Mouse (Mus musculus): ENCODE data around the gene Rorb. TPM values are rescaled to one million over a fixed set of nuclear protein-coding genes. Genes with fewer than 3 reads are reported as not detected.
A peak's percentile ranks its signal among the peaks of the same experiment; 100 is the strongest.

Rorb gene
- polyA plus RNA-seq, 1 experiment from 2014 or later = 0.95 TPM

- no peak overlapping the region for H3K4me2 ChIP-seq (replicated peaks)
- WGBS = 89% methylated on average over 8 of the region's 8 CpGs
- H3K9me3 ChIP-seq = no peaks in the 10 kb centered on the region
- no peaks in the 10 kb centered on the region for H3K27me3 ChIP-seq
- H3K27ac ChIP-seq = no peak overlapping the region
- 0 out of 2 replicates have a peak, but pooled peaks cover 4% of the 10 kb centered on the region for H3K4me1 ChIP-seq
- H3K9ac ChIP-seq = no peak overlapping the region
- no peak overlapping the region for H3K4me3 ChIP-seq
- no peaks in the 10 kb centered on the region for H3K36me3 ChIP-seq
- no peak for ATAC-seq (ENCODE audit: low FRiP score, low read depth)
These were observed 112.0 kb downstream of the Rorb start for GRCm38 (mm10) chr19:18998966-18999365.

DNA sequence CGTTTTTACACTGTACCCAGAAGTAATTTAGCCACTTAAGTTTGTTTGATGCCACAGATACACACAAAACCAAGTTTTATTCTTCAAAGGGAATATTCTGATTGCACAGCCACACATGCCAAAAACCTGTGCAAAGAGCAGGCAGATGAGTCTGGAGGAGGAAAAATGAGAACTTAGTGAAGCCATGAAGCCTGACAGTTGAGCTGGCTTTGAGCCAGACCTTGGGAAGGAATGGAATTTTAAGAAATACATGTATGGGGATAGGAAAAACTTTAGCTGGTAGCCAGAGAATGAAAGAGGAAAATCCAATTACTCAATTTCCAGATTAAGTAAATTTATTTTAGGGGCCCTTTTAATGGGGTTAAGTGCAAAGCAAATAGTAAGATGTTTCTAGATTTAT is 113.3 kb downstream of the Rorb start:
- H3K4me1 ChIP-seq = no peaks in the 10 kb centered on the region
- H3K27ac ChIP-seq = no peak overlapping the region
- no peaks in the 10 kb centered on the region for H3K9me3 ChIP-seq
- H3K27me3 ChIP-seq = no peaks in the 10 kb centered on the region
- no peaks in the 10 kb centered on the region for H3K36me3 ChIP-seq
- no peak overlapping the region for H3K9ac ChIP-seq
- 82% methylated on average over 1 of the region's 1 CpGs for WGBS
- H3K4me2 ChIP-seq (replicated peaks) = no peak overlapping the region
- no peak for ATAC-seq (ENCODE audit: low FRiP score, low read depth)
- H3K4me3 ChIP-seq = no peak overlapping the region

DNA sequence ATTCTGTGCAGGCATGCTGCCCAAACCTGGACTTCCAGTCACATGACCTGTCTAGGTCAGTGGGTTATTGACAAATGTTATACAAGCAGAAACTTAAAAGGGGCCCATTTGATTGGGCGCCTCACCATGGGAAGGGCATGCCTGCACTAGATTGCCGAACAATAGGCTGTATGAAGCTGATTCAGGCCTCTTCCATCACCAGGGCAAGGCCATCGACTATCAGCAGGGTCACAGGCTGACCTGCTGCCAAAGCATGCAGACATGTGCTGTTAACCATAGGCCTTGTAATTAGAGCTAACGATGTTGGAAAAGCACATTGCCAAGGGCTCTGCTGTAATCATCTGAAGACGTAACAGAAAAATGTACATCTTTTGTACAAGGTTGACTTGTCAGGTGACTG is 131.0 kb downstream of the Rorb start:
- 57% methylated on average over 5 of the region's 5 CpGs for WGBS
- Histone ChIP-seq H3K4me1 (no peaks in the 10 kb centered on the region), H3K27me3 (no peaks in the 10 kb centered on the region), H3K9me3 (no peaks in the 10 kb centered on the region), H3K36me3 (no peaks in the 10 kb centered on the region), H3K4me3 (no peak overlapping the region), H3K27ac (no peak overlapping the region), H3K4me2 (replicated peaks) (no peak overlapping the region), H3K9ac (no peak overlapping the region)
- ATAC-seq (ENCODE audit: low FRiP score, low read depth) = no peak

DNA sequence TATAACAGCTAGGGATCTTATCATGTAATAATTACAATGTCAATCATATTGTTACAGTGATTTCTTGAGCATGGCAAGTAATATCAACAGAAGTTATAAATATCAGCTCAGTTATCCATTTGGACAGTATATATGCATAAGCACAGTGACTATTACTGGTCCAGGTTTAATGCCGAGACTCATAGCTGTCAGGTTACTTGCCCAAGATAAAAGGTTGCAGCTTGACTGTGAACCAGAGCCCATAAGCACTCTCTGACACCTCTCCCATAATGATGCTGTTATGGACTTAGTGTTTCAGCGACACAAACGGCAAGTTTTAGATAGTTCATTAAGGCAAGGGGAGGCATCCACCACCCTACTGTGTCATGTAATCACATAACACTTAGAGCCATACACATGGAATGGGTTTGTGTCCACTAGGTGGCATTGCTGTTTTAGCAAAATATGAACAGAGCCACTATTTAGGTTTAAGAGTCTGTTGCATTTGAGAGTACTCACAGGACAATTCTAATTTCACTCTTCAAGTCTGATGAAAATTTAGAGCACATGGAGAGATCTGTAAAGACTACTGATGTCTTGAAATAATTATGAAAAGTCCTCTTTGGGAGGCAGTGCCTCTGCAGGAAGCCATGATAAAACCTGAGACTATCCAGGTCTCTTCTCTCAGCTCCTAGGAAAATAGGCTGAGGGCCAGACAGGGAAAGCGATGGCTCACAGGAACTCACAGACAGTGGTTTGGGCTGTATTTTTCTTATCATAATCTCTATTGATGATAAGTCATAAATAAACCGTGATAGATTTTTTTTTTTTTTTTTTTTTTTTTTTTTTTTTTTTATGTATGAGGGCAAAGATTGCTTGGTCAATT is 136.0 kb downstream of the Rorb start:
- no peak overlapping the region for H3K4me3 ChIP-seq
- no peaks in the 10 kb centered on the region for H3K9me3 ChIP-seq
- no peaks in the 10 kb centered on the region for H3K36me3 ChIP-seq
- H3K4me2 ChIP-seq (replicated peaks) = no peak overlapping the region
- H3K4me1 ChIP-seq = no peaks in the 10 kb centered on the region
- peak; percentile 71 for ATAC-seq (ENCODE audit: low FRiP score, low read depth)
- H3K9ac ChIP-seq = no peak overlapping the region
- 54% methylated on average over 5 of the region's 5 CpGs for WGBS
- H3K27me3 ChIP-seq = no peaks in the 10 kb centered on the region
- no peak overlapping the region for H3K27ac ChIP-seq

- H3K9me3 ChIP-seq = no peaks in the 10 kb centered on the region
- no peak overlapping the region for H3K9ac ChIP-seq
- 80% methylated on average over 8 of the region's 8 CpGs for WGBS
- H3K4me1 ChIP-seq = no peaks in the 10 kb centered on the region
- no peaks in the 10 kb centered on the region for H3K36me3 ChIP-seq
- no peak overlapping the region for H3K27ac ChIP-seq
- no peak overlapping the region for H3K4me3 ChIP-seq
- no peak overlapping the region for H3K4me2 ChIP-seq (replicated peaks)
- ATAC-seq (ENCODE audit: low FRiP score, low read depth) = no peak
- no peaks in the 10 kb centered on the region for H3K27me3 ChIP-seq
These were observed 141.6 kb downstream of the Rorb start for GRCm38 (mm10) chr19:18969386-18969785.

GRCm38 (mm10) chr19:18967307-18967706 is 143.7 kb downstream of the Rorb start:
- WGBS = 62% methylated on average over 4 of the region's 4 CpGs
- no peak for ATAC-seq (ENCODE audit: low FRiP score, low read depth)
- Histone ChIP-seq H3K27ac (no peak overlapping the region), H3K4me1 (no peaks in the 10 kb centered on the region), H3K9me3 (no peaks in the 10 kb centered on the region), H3K27me3 (no peaks in the 10 kb centered on the region), H3K4me2 (replicated peaks) (no peak overlapping the region), H3K36me3 (no peaks in the 10 kb centered on the region), H3K4me3 (no peak overlapping the region), H3K9ac (no peak overlapping the region)

GRCm38 (mm10) chr19:18959862-18960261 is 151.1 kb downstream of the Rorb start:
- no peak overlapping the region for H3K4me2 ChIP-seq (replicated peaks)
- no peaks in the 10 kb centered on the region for H3K36me3 ChIP-seq
- no peak for ATAC-seq (ENCODE audit: low FRiP score, low read depth)
- H3K9me3 ChIP-seq = no peaks in the 10 kb centered on the region
- H3K27me3 ChIP-seq = no peaks in the 10 kb centered on the region
- WGBS = 8% methylated on average over 3 of the region's 3 CpGs
- H3K4me1 ChIP-seq = no peaks in the 10 kb centered on the region
- no peak overlapping the region for H3K4me3 ChIP-seq
- H3K9ac ChIP-seq = no peak overlapping the region
- H3K27ac ChIP-seq = no peak overlapping the region

GRCm38 (mm10) chr19:18952806-18953205 is 158.2 kb downstream of the Rorb start:
- no peak overlapping the region for H3K4me3 ChIP-seq
- H3K4me2 ChIP-seq (replicated peaks) = no peak overlapping the region
- H3K9ac ChIP-seq = no peak overlapping the region
- H3K9me3 ChIP-seq = no peaks in the 10 kb centered on the region
- no peak for ATAC-seq (ENCODE audit: low FRiP score, low read depth)
- no peaks in the 10 kb centered on the region for H3K4me1 ChIP-seq
- H3K36me3 ChIP-seq = no peaks in the 10 kb centered on the region
- WGBS = 85% methylated on average over 3 of the region's 3 CpGs
- no peak overlapping the region for H3K27ac ChIP-seq
- H3K27me3 ChIP-seq = no peaks in the 10 kb centered on the region

- Histone ChIP-seq H3K36me3 (no peaks in the 10 kb centered on the region), H3K4me2 (replicated peaks) (no peak overlapping the region), H3K4me1 (no peaks in the 10 kb centered on the region), H3K27ac (no peak overlapping the region), H3K27me3 (no peaks in the 10 kb centered on the region), H3K9ac (no peak overlapping the region), H3K4me3 (no peak overlapping the region), H3K9me3 (no peaks in the 10 kb centered on the region)
- ATAC-seq (ENCODE audit: low FRiP score, low read depth) = no peak
- WGBS = 64% methylated on average over 3 of the region's 3 CpGs
These were observed 163.8 kb downstream of the Rorb start for GRCm38 (mm10) chr19:18947193-18947592.

DNA sequence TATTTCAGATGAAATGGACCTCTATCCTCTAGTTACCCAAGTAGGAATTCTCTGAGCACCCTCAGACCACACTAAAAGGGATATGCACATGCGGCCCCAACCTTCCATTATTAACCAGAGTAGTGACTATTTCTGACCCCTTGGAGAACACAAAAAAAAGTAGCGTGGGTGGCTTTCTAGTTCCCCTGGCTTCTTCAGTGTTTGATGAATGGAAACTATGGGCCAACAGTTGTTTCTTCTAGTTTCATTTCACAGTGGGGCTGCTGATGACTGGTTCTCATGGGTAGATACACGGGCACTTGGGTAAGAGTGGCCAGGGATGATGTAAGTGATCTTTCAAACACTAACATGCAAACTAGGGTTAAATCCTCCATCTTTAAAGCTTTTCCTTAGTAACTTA is 165.7 kb downstream of the Rorb start:
- Histone ChIP-seq H3K4me2 (replicated peaks) (no peak overlapping the region), H3K4me1 (no peaks in the 10 kb centered on the region), H3K36me3 (no peaks in the 10 kb centered on the region), H3K9me3 (no peaks in the 10 kb centered on the region), H3K9ac (no peak overlapping the region), H3K27me3 (no peaks in the 10 kb centered on the region), H3K4me3 (no peak overlapping the region), H3K27ac (no peak overlapping the region)
- ATAC-seq (ENCODE audit: low FRiP score, low read depth) = no peak
- WGBS = 89% methylated on average over 3 of the region's 3 CpGs

GRCm38 (mm10) chr19:18941391-18941790 is 169.6 kb downstream of the Rorb start:
- no peaks in the 10 kb centered on the region for H3K27me3 ChIP-seq
- H3K9me3 ChIP-seq = no peaks in the 10 kb centered on the region
- no peak overlapping the region for H3K4me2 ChIP-seq (replicated peaks)
- ATAC-seq (ENCODE audit: low FRiP score, low read depth) = no peak
- no peak overlapping the region for H3K4me3 ChIP-seq
- H3K4me1 ChIP-seq = no peaks in the 10 kb centered on the region
- no peak overlapping the region for H3K9ac ChIP-seq
- H3K36me3 ChIP-seq = no peaks in the 10 kb centered on the region
- no peak overlapping the region for H3K27ac ChIP-seq
- 45% methylated on average over 6 of the region's 6 CpGs for WGBS

DNA sequence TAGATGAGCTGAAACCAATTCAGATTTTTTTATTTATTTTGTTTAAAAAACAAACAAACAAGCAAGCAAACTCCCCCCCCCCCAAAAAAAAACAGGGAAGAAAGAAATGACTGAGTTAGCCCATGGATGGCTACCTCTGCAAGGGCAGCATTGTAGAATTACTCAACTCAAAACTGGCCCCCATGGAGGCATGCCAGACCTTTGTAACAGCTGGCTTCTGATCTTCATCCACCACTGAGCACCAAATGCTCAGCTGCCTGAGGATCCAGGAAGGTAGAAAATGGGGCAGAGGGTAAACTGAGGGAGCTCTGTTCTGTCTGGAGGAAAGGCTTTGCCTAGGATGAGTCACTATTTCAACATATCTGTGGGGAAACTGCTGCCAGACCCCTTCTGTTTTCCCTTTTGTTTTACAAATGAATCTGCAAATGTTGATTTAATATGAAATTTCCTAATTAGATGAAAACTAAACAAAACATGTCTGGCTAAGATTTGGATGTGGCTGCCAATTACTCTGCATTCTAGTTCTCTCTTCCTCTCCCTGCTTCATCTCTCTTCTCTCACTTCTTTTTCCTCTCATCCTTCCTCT is 199.1 kb downstream of the Rorb start:
- no peak overlapping the region for H3K4me2 ChIP-seq (replicated peaks)
- no peak overlapping the region for H3K4me3 ChIP-seq
- H3K4me1 ChIP-seq = no peaks in the 10 kb centered on the region
- H3K27me3 ChIP-seq = no peaks in the 10 kb centered on the region
- no peaks in the 10 kb centered on the region for H3K36me3 ChIP-seq
- no peak overlapping the region for H3K27ac ChIP-seq
- no peak overlapping the region for H3K9ac ChIP-seq
- no peak for ATAC-seq (ENCODE audit: low FRiP score, low read depth)
- no peaks in the 10 kb centered on the region for H3K9me3 ChIP-seq

GRCm38 (mm10) chr19:18909641-18910040 is 201.4 kb downstream of the Rorb start:
- Histone ChIP-seq H3K4me1 (no peaks in the 10 kb centered on the region), H3K4me2 (replicated peaks) (no peak overlapping the region), H3K9me3 (no peaks in the 10 kb centered on the region), H3K36me3 (no peaks in the 10 kb centered on the region), H3K9ac (no peak overlapping the region), H3K27ac (no peak overlapping the region), H3K4me3 (no peak overlapping the region), H3K27me3 (no peaks in the 10 kb centered on the region)
- 64% methylated on average over 3 of the region's 3 CpGs for WGBS
- no peak for ATAC-seq (ENCODE audit: low FRiP score, low read depth)
